Mouse (Mus musculus) embryo, embryonic 10 days (tissue): ENCODE results near the gene Flt3l.
"Not testable (repeated sequence)": the region's sequence is repeated elsewhere in the genome, so short reads cannot be mapped to it uniquely, and the experiment has no call there.

Experiments used
- DNase-seq: peaks from one replicate; pipeline ENCODE4 v3.0.0-alpha.2; 2015; ENCODE audit warnings: low spot score

The Flt3l gene

GRCm38 (mm10) chr7:45123186-45123570 lies 13.1 kb downstream of the Flt3l start:
- no peak for DNase-seq

- DNase-seq: no peak
Observed at GRCm38 (mm10) chr7:45122561-45123185, 13.6 kb downstream of the Flt3l start.

GRCm38 (mm10) chr7:45121966-45122365 lies 14.3 kb downstream of the Flt3l start:
- DNase-seq: no peak

GRCm38 (mm10) chr7:45121404-45121803 lies 14.8 kb downstream of the Flt3l start:
- DNase-seq: no peak

- no peak for DNase-seq
Observed at GRCm38 (mm10) chr7:45119780-45120709, 16.2 kb downstream of the Flt3l start.

- no peak for DNase-seq
Observed at GRCm38 (mm10) chr7:45118336-45118735, 17.9 kb downstream of the Flt3l start.

GRCm38 (mm10) chr7:45117566-45117965 lies 18.7 kb downstream of the Flt3l start:
- DNase-seq: no peak

- DNase-seq: no peak
Observed at GRCm38 (mm10) chr7:45113476-45113875, 22.8 kb downstream of the Flt3l start.

GRCm38 (mm10) chr7:45112529-45112928 lies 23.7 kb downstream of the Flt3l start:
- DNase-seq: no peak

- no peak for DNase-seq
Observed at GRCm38 (mm10) chr7:45111940-45112339, 24.3 kb downstream of the Flt3l start.

GRCm38 (mm10) chr7:45110089-45110488 lies 26.1 kb downstream of the Flt3l start:
- not testable (repeated sequence) for DNase-seq

GRCm38 (mm10) chr7:45107052-45107645 lies 29.1 kb downstream of the Flt3l start:
- DNase-seq: no peak

GRCm38 (mm10) chr7:45106441-45106840 lies 29.8 kb downstream of the Flt3l start:
- peak; percentile 68 for DNase-seq

GRCm38 (mm10) chr7:45105491-45105890 lies 30.7 kb downstream of the Flt3l start:
- DNase-seq: no peak

GRCm38 (mm10) chr7:45104941-45105340 lies 31.3 kb downstream of the Flt3l start:
- DNase-seq: no peak

- no peak for DNase-seq
Observed at GRCm38 (mm10) chr7:45103652-45104180, 32.5 kb downstream of the Flt3l start, which contains the start of gene Fcgrt. Fcgrt (minus strand) TSS chr7:45103851.

- no peak for DNase-seq
Observed at GRCm38 (mm10) chr7:45102940-45103585, 33.2 kb downstream of the Flt3l start.

GRCm38 (mm10) chr7:45102441-45102840 lies 33.8 kb downstream of the Flt3l start:
- no peak for DNase-seq

GRCm38 (mm10) chr7:45100046-45100445 lies 36.2 kb downstream of the Flt3l start:
- no peak for DNase-seq

GRCm38 (mm10) chr7:45098541-45099240 lies 37.5 kb downstream of the Flt3l start:
- DNase-seq: no peak

GRCm38 (mm10) chr7:45097479-45097878 lies 38.8 kb downstream of the Flt3l start:
- no peak for DNase-seq
